Mouse (Mus musculus): ENCODE data around the gene Afm. TPM values are rescaled to one million over a fixed set of nuclear protein-coding genes. Genes with fewer than 3 reads are reported as not detected.

Gene Afm
- polyA plus RNA-seq (2015; fragmentation: Nextera tagmentation; extraction: Ambion mirVana): 2.2 and 2.3 TPM in 2 replicates

DNA sequence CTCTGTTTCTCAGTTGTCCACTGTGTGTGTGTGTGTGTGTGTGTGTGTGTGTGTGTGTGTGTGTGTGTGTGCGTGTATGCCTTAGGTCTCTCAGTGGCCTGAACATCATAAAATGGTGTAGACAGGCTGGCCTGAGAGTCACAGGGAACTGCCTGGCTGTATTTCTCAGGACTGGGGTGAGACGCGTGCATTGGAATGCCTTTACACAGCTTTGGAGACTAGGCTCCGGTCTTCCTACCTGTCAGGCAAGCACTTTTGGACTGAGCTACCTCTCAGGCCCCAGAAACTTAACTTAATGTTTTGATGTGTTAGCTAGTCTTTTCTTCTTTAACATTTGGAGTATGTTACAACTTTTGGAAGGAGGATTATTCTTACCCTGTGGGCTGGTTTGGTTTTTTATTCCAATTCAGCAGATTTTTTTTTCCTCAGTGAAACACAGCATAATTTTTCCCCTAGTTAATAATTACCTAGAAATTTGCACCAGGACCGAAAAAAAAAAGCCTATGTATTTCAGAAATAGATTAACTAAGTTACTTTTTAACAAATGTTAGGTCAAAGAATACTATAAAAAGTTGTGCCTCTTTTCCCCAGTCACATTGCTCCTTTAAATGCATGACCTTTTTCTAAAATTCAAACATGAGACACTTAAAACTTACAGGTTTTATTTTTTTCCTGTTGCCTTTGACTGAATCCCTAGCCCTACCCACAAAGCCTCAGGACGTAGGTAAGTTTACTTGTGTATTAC lies at the start of gene Afm:
TSS of gene Afm (plus strand) at position 577 of the 745 bp plus-strand sequence.
- Histone ChIP-seq H3K4me3 (ENCODE audit: low read depth, low read length) (no peak within 1 kb of the TSS), H3K36me3 (ENCODE audit: control insufficient read depth, insufficient read depth, low read length) (no peaks in the 10 kb centered on the region), H3K27me3 (ENCODE audit: control insufficient read depth, insufficient read depth, low read length) (no peaks in the 10 kb centered on the region), H3K4me2 (replicated peaks; ENCODE audit: low read depth) (no peak within 1 kb of the TSS), H3K27ac (replicated peaks) (no peak within 1 kb of the TSS), H3K9me3 (ENCODE audit: control insufficient read depth, low read length) (no peaks in the 10 kb centered on the region), H3K4me1 (replicated peaks; ENCODE audit: control insufficient read depth, insufficient read depth) (no peaks in the 10 kb centered on the region), H3K9ac (ENCODE audit: low read length) (no peak within 1 kb of the TSS)
- 49% methylated on average over 6 of the region's 6 CpGs for WGBS
- DNase-seq (ENCODE audit: low spot score) (peak; percentile 23), ATAC-seq (ENCODE audit: low FRiP score, low TSS enrichment) (no peak)
- no peak for TF ChIP-seq EP300 (optimal IDR thresholded peaks at IDR 0.05)
- TF ChIP-seq CTCF (IDR thresholded peaks at IDR 0.05; ENCODE audit: low read depth): no peak

DNA sequence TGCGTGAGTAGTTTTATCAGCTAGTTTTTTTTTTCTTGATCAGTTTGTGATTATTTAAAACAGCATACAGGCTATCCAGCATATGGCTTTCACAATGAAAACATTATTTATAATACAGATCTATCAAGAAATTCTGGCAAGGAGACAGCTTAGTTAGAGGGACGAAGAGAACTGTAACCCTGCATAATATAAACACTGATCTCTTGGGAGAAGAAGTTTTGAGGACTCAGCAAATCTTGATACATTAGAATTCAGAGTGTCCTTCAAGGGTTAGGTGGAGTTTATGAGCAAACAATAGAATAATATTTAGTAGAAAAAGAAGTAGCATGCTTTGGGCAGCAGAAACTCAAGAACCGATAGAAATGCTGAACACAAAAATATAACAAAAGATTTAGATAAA lies 47.9 kb upstream of the Afm start:
- Histone ChIP-seq H3K27ac (replicated peaks) (no peak overlapping the region), H3K9ac (ENCODE audit: low read length) (no peak overlapping the region), H3K36me3 (ENCODE audit: control insufficient read depth, insufficient read depth, low read length) (no peaks in the 10 kb centered on the region), H3K4me1 (replicated peaks; ENCODE audit: control insufficient read depth, insufficient read depth) (no peaks in the 10 kb centered on the region), H3K4me3 (ENCODE audit: low read depth, low read length) (no peak overlapping the region), H3K9me3 (ENCODE audit: control insufficient read depth, low read length) (no peaks in the 10 kb centered on the region), H3K27me3 (ENCODE audit: control insufficient read depth, insufficient read depth, low read length) (no peaks in the 10 kb centered on the region), H3K4me2 (replicated peaks; ENCODE audit: low read depth) (no peak overlapping the region)
- TF ChIP-seq CTCF (IDR thresholded peaks at IDR 0.05; ENCODE audit: low read depth) (no peak), EP300 (optimal IDR thresholded peaks at IDR 0.05) (no peak)
- 57% methylated on average over 3 of the region's 3 CpGs for WGBS
- DNase-seq (ENCODE audit: low spot score) (no peak), ATAC-seq (ENCODE audit: low FRiP score, low TSS enrichment) (no peak)

DNA sequence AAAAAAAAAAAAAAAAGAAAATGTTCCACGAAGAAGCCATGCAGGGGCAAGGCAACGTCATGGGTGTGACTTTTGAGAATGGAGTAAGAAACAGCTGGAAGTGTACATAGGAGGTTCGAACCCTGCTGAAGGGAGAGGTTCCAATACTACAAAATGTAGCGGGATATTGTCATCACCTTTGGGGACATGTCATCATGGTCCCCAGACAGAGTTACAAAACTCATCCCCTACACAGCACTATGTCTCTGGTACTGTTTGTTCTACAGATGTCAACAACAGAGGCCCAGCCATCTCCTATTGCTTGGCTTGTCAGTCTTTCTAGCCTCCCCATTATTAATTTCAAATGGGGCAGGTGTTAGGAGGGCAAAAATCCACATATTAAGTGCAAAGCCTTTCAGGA lies 44.8 kb upstream of the Afm start:
- no peak for DNase-seq (ENCODE audit: low spot score)

DNA sequence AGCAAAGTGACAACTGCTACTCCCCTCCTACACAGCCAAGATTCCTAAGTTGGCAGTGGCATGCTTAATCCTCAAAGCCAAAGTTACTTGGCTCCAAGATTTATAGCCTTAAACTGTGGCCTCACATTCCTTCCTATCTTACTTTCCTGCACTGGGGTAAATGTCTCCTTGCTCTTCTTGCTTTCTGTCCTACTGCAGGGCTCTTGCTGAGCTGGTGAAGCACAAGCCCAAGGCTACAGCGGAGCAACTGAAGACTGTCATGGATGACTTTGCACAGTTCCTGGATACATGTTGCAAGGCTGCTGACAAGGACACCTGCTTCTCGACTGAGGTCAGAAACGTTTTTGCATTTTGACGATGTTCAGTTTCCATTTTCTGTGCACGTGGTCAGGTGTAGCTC lies 44.4 kb upstream of the Afm start:
- Histone ChIP-seq H3K4me1 (replicated peaks; ENCODE audit: control insufficient read depth, insufficient read depth) (no peaks in the 10 kb centered on the region), H3K4me2 (replicated peaks; ENCODE audit: low read depth) (no peak overlapping the region), H3K27me3 (ENCODE audit: control insufficient read depth, insufficient read depth, low read length) (no peaks in the 10 kb centered on the region), H3K27ac (replicated peaks) (no peak overlapping the region), H3K4me3 (ENCODE audit: low read depth, low read length) (no peak overlapping the region), H3K9ac (ENCODE audit: low read length) (no peak overlapping the region), H3K9me3 (ENCODE audit: control insufficient read depth, low read length) (no peaks in the 10 kb centered on the region), H3K36me3 (ENCODE audit: control insufficient read depth, insufficient read depth, low read length) (no peaks in the 10 kb centered on the region)
- TF ChIP-seq CTCF (IDR thresholded peaks at IDR 0.05; ENCODE audit: low read depth): no peak
- no peak for TF ChIP-seq EP300 (optimal IDR thresholded peaks at IDR 0.05)
- WGBS: 82% methylated on average over 5 of the region's 5 CpGs
- no peak for ATAC-seq (ENCODE audit: low FRiP score, low TSS enrichment)
- no peak for DNase-seq (ENCODE audit: low spot score)

More for the DNA sequence above, 44.8 kb upstream of the Afm start:
- H3K36me3 ChIP-seq (ENCODE audit: control insufficient read depth, insufficient read depth, low read length): no peaks in the 10 kb centered on the region
- H3K27ac ChIP-seq (replicated peaks): no peak overlapping the region
- H3K9me3 ChIP-seq (ENCODE audit: control insufficient read depth, low read length): no peaks in the 10 kb centered on the region
- no peak overlapping the region for H3K9ac ChIP-seq (ENCODE audit: low read length)
- 93% methylated on average over 4 of the region's 4 CpGs for WGBS
- no peak for TF ChIP-seq EP300 (optimal IDR thresholded peaks at IDR 0.05)
- TF ChIP-seq CTCF (IDR thresholded peaks at IDR 0.05; ENCODE audit: low read depth): no peak
- H3K4me1 ChIP-seq (replicated peaks; ENCODE audit: control insufficient read depth, insufficient read depth): no peaks in the 10 kb centered on the region
- no peak overlapping the region for H3K4me3 ChIP-seq (ENCODE audit: low read depth, low read length)
- H3K4me2 ChIP-seq (replicated peaks; ENCODE audit: low read depth): no peak overlapping the region
- ATAC-seq (ENCODE audit: low FRiP score, low TSS enrichment): no peak
- no peaks in the 10 kb centered on the region for H3K27me3 ChIP-seq (ENCODE audit: control insufficient read depth, insufficient read depth, low read length)

DNA sequence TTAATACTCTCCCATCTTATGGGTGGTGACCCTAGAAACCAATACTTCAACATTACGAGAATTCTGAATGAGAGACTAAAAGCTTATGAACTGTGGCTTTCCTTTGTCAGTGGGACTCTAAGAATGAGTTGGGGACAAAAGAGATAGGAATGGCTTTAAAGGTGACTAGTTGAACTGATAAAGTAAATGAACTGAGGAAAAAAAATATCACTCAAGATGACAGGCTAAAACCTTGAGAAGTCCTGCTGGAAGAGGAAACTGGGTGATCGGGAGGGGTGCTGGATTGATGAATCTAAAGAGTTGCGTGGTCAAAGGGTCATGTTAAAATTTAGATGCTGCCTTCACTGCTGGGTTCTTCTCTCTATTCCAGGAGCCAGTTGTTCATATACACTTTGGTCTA lies 42.0 kb upstream of the Afm start:
- no peak overlapping the region for H3K9ac ChIP-seq (ENCODE audit: low read length)
- H3K27me3 ChIP-seq (ENCODE audit: control insufficient read depth, insufficient read depth, low read length): no peaks in the 10 kb centered on the region
- H3K36me3 ChIP-seq (ENCODE audit: control insufficient read depth, insufficient read depth, low read length): no peaks in the 10 kb centered on the region
- DNase-seq (ENCODE audit: low spot score) (no peak), ATAC-seq (ENCODE audit: low FRiP score, low TSS enrichment) (no peak)
- no peak overlapping the region for H3K4me3 ChIP-seq (ENCODE audit: low read depth, low read length)
- TF ChIP-seq CTCF (IDR thresholded peaks at IDR 0.05; ENCODE audit: low read depth): no peak
- TF ChIP-seq EP300 (optimal IDR thresholded peaks at IDR 0.05): no peak
- no peaks in the 10 kb centered on the region for H3K4me1 ChIP-seq (replicated peaks; ENCODE audit: control insufficient read depth, insufficient read depth)
- no peak overlapping the region for H3K27ac ChIP-seq (replicated peaks)
- H3K9me3 ChIP-seq (ENCODE audit: control insufficient read depth, low read length): no peaks in the 10 kb centered on the region
- 81% methylated on average over 3 of the region's 3 CpGs for WGBS
- no peak overlapping the region for H3K4me2 ChIP-seq (replicated peaks; ENCODE audit: low read depth)

DNA sequence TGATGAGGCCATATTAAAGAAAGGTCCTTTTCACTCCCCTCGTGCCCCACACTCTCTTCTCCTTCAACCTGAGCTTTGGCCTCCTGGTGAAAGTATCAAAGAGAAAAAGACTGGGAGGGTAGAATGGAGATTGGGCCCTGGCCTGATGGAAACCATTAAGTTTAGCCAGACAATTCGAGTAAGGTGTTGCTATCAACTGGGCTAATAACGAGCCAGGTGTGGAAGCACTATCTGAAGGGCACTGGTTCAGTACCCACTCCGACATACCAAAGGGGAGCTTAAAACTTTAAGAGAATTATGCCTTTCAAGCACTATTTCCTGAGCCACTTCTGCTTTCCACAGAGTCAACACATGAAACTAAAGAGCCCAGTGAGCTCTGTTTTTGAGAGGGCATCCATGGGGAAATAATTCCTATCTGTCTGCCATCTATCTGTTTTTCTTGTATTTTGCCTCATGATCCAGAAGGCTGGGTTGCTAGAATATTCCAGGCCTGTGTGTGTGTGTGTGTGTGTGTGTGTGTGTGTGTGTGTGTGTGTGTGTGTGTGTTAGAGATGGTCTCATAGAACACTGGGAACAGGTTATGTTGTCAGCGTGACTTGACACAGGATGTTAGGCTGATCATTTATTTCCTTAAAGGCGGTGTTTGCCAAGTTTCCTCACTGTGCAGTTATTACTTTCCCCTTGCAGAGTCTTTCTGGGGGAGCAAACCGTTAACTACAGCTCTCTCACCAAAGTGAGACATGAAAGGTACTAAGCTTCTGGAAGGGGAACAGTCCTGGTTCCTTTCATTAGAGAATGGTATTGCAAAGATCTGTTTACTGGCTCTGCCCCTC lies 41.2 kb upstream of the Afm start:
- Histone ChIP-seq H3K9ac (ENCODE audit: low read length) (no peak overlapping the region), H3K4me3 (ENCODE audit: low read depth, low read length) (no peak overlapping the region), H3K4me1 (replicated peaks; ENCODE audit: control insufficient read depth, insufficient read depth) (no peaks in the 10 kb centered on the region), H3K27ac (replicated peaks) (no peak overlapping the region), H3K27me3 (ENCODE audit: control insufficient read depth, insufficient read depth, low read length) (no peaks in the 10 kb centered on the region), H3K36me3 (ENCODE audit: control insufficient read depth, insufficient read depth, low read length) (no peaks in the 10 kb centered on the region), H3K4me2 (replicated peaks; ENCODE audit: low read depth) (no peak overlapping the region), H3K9me3 (ENCODE audit: control insufficient read depth, low read length) (no peaks in the 10 kb centered on the region)
- no peak for ATAC-seq (ENCODE audit: low FRiP score, low TSS enrichment)
- 69% methylated on average over 7 of the region's 7 CpGs for WGBS
- TF ChIP-seq CTCF (IDR thresholded peaks at IDR 0.05; ENCODE audit: low read depth): no peak
- TF ChIP-seq EP300 (optimal IDR thresholded peaks at IDR 0.05): no peak
- DNase-seq (ENCODE audit: low spot score): no peak

Measured in stomach, postnatal 0 days (tissue).